Mouse (Mus musculus) bone marrow macrophage, adult 2 months (primary cell): ENCODE data around the gene Cog5. TPM values are rescaled to one million over a fixed set of nuclear protein-coding genes. Genes with fewer than 3 reads are reported as not detected.
A peak's percentile ranks its signal among the peaks of the same experiment; 100 is the strongest.
"Not testable (repeated sequence)": the region's sequence is repeated elsewhere in the genome, so short reads cannot be mapped to it uniquely, and the experiment has no call there.

Source experiments
- H3K27ac ChIP-seq: 2 replicates; pipeline ENCODE4 v1.5.1; 2012; ENCODE audit warnings: low read depth, low read length; ENCODE audit not compliant: insufficient read depth
- H3K4me1 ChIP-seq: 2 replicates; pipeline ENCODE4 v1.6.1; 2012; ENCODE audit warnings: low read length; ENCODE audit not compliant: control insufficient read depth, insufficient read depth
- H3K4me3 ChIP-seq: 2 replicates; pipeline ENCODE4 v1.5.1; 2012; ENCODE audit warnings: mild to moderate bottlenecking, low read length, moderate library complexity; ENCODE audit not compliant: insufficient read depth
- CTCF ChIP-seq: IDR thresholded peaks from 2 replicates; pipeline ENCODE4 v1.5.1; 2012; ENCODE audit warnings: low read depth, mild to moderate bottlenecking, low read length, moderate library complexity
- POLR2A ChIP-seq: IDR thresholded peaks from 2 replicates; pipeline ENCODE4 v1.6.1; 2012; ENCODE audit warnings: mild to moderate bottlenecking, low read depth, low read length, borderline replicate concordance
- polyA plus RNA-seq: library from polyadenylated mRNA; stranded (reverse); fragments of >200 nt; gene quantifications from 2 replicates; pipeline ENCODE4 v1.2.4, GENCODE M21; 2012; ENCODE audit not compliant: missing spikeins, insufficient read depth, insufficient read length

Cog5 gene
- 28.1 and 36.5 TPM in 2 replicates for polyA plus RNA-seq

- no peak for TF ChIP-seq CTCF
- no peak for TF ChIP-seq POLR2A
- Histone ChIP-seq H3K4me3 (peak within 1 kb of the TSS; percentile 98), H3K4me1 (peaks cover 6% of the 10 kb centered on the region), H3K27ac (peak within 1 kb of the TSS; percentile 43; the same call in 1 of the 2 replicates)
These were observed at the start of gene Cog5, which contains the start of gene Dus4l for GRCm38 (mm10) chr12:31654197-31654964. Gene Cog5 (plus strand): TSS chr12:31654869. Gene Dus4l (minus strand): TSS chr12:31654826.

- H3K27ac ChIP-seq = no peak overlapping the region
- no peak for TF ChIP-seq CTCF
- TF ChIP-seq POLR2A = no peak
These were observed 49.8 kb upstream of the Cog5 start for GRCm38 (mm10) chr12:31604894-31605293.

GRCm38 (mm10) chr12:31608138-31608537 is 46.5 kb upstream of the Cog5 start:
- no peak overlapping the region for H3K27ac ChIP-seq
- H3K4me3 ChIP-seq = no peak overlapping the region
- H3K4me1 ChIP-seq = peaks cover 8% of the 10 kb centered on the region
- TF ChIP-seq CTCF = no peak
- no peak for TF ChIP-seq POLR2A

More at GRCm38 (mm10) chr12:31604894-31605293, 49.8 kb upstream of the Cog5 start:
- Histone ChIP-seq H3K4me3 (no peak overlapping the region), H3K4me1 (peaks cover 2% of the 10 kb centered on the region)

- Histone ChIP-seq H3K4me1 (peaks cover 8% of the 10 kb centered on the region), H3K27ac (no peak overlapping the region), H3K4me3 (no peak overlapping the region)
- TF ChIP-seq CTCF (no peak), POLR2A (no peak)
These were observed 41.3 kb upstream of the Cog5 start for GRCm38 (mm10) chr12:31613353-31613752.

GRCm38 (mm10) chr12:31620106-31620505 is 34.6 kb upstream of the Cog5 start:
- Histone ChIP-seq H3K27ac (no peak overlapping the region), H3K4me3 (no peak overlapping the region), H3K4me1 (no peaks in the 10 kb centered on the region)
- TF ChIP-seq CTCF (no peak), POLR2A (no peak)

- Histone ChIP-seq H3K4me1 (peaks cover 2% of the 10 kb centered on the region; the same call in 1 of the 2 replicates), H3K4me3 (no peak overlapping the region), H3K27ac (no peak overlapping the region)
- no peak for TF ChIP-seq POLR2A
- TF ChIP-seq CTCF = no peak
These were observed 29.7 kb upstream of the Cog5 start for GRCm38 (mm10) chr12:31625016-31625415.

GRCm38 (mm10) chr12:31628396-31628795 is 26.3 kb upstream of the Cog5 start:
- H3K4me3 ChIP-seq, H3K4me1 ChIP-seq: not testable (repeated sequence)

GRCm38 (mm10) chr12:31633970-31634342 is 20.7 kb upstream of the Cog5 start:
- TF ChIP-seq POLR2A (no peak), CTCF (no peak)
- Histone ChIP-seq H3K4me1 (peaks cover 11% of the 10 kb centered on the region), H3K4me3 (peak overlapping the region; percentile 80), H3K27ac (peak overlapping the region; percentile 77)

More at GRCm38 (mm10) chr12:31628396-31628795, 26.3 kb upstream of the Cog5 start:
- not testable (repeated sequence) for H3K27ac ChIP-seq

GRCm38 (mm10) chr12:31634343-31635239 is 20.1 kb upstream of the Cog5 start, which contains the start of gene Bcap29:
Gene Bcap29 (minus strand): TSS chr12:31634658.
- H3K27ac ChIP-seq = peak within 1 kb of the TSS; percentile 77
- H3K4me1 ChIP-seq = peaks cover 11% of the 10 kb centered on the region
- TF ChIP-seq CTCF (no peak), POLR2A (no peak)
- H3K4me3 ChIP-seq = peak within 1 kb of the TSS; percentile 80

GRCm38 (mm10) chr12:31635240-31635607 is 19.4 kb upstream of the Cog5 start:
- Histone ChIP-seq H3K4me3 (peak overlapping the region; percentile 80; the same call in 1 of the 2 replicates), H3K4me1 (peaks cover 8% of the 10 kb centered on the region), H3K27ac (no peak overlapping the region)
- no peak for TF ChIP-seq CTCF
- TF ChIP-seq POLR2A = no peak

GRCm38 (mm10) chr12:31653611-31654010 is 1.1 kb upstream of the Cog5 start:
- no peak for TF ChIP-seq POLR2A
- no peak for TF ChIP-seq CTCF

More at GRCm38 (mm10) chr12:31653611-31654010, 1.1 kb upstream of the Cog5 start:
- Histone ChIP-seq H3K4me3 (peak overlapping the region; percentile 16), H3K4me1 (peaks cover 6% of the 10 kb centered on the region), H3K27ac (no peak overlapping the region)
